Mouse (Mus musculus): ENCODE measurements around the gene Espn. TPM values are rescaled to one million over a fixed set of nuclear protein-coding genes. Genes with fewer than 3 reads are reported as not detected.

Gene Espn
- total and polyA plus RNA-seq, 3 experiments: 2.4 to 3.2 (median 2.5) TPM

DNA sequence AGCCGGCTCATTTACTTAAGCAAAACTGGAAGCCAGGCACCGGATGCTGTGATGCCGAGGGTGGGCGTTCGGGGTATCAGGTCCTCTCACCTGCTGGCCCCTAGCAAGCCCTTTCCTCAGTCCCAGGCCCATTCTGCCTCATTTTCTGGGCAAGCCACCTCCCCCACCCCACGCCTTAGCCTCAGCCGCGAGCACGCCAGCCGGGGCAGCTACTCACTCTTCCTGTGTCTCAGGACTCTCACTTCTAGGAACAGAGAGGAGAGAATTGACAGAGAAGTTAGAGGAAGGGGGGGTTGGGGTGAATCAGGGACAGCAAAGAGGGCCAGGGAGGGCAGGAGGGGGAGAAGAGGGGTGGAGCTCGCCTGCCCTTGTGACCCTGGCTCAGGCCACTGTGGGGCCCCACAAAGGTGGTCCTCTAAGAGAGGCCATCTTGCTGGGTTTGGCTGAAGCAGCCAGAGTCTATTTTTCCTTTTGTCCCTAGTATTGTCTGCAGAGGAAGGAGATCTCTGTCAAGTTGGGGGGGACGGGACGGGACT, 22.7 kb downstream of the Espn start:
- intact Hi-C loops (cut with DNase I): no loop called here
- peaks cover 14% of the 10 kb centered on the region for H3K27me3 ChIP-seq (ENCODE audit: control insufficient read depth, insufficient read depth, low read length)
- H3K9ac ChIP-seq (ENCODE audit: low read depth, low read length): no peak overlapping the region
- DNase-seq: no peak
- no peaks in the 10 kb centered on the region for H3K79me2 ChIP-seq (replicated peaks; ENCODE audit: control insufficient read depth, insufficient read depth, low read length)
- H3K27ac ChIP-seq: no peak overlapping the region
- no peaks in the 10 kb centered on the region for H3K36me3 ChIP-seq (ENCODE audit: control insufficient read depth, insufficient read depth, low read length)
- H3K4me3 ChIP-seq: no peak overlapping the region
- TF ChIP-seq POLR2A (IDR thresholded peaks at IDR 0.05; ENCODE audit: insufficient read depth, low read depth, low read length) (no peak), CTCF (IDR thresholded peaks at IDR 0.05) (no peak), EP300 (IDR thresholded peaks at IDR 0.05; ENCODE audit: insufficient read depth, low read depth, low read length) (no peak)
- WGBS: 71% methylated on average over 13 of the region's 13 CpGs
- peaks cover 2% of the 10 kb centered on the region; the same call in 1 of the 2 replicates for H3K4me1 ChIP-seq (ENCODE audit: control insufficient read depth, insufficient read depth, low read length)

- Histone ChIP-seq H3K4me1 (ENCODE audit: control insufficient read depth, insufficient read depth, low read length) (peaks cover 2% of the 10 kb centered on the region; the same call in 1 of the 2 replicates), H3K79me2 (replicated peaks; ENCODE audit: control insufficient read depth, insufficient read depth, low read length) (no peaks in the 10 kb centered on the region), H3K27ac (no peak overlapping the region), H3K36me3 (ENCODE audit: control insufficient read depth, insufficient read depth, low read length) (no peaks in the 10 kb centered on the region), H3K9ac (ENCODE audit: low read depth, low read length) (no peak overlapping the region), H3K4me3 (no peak overlapping the region), H3K27me3 (ENCODE audit: control insufficient read depth, insufficient read depth, low read length) (peaks cover 14% of the 10 kb centered on the region)
- 79% methylated on average over 5 of the region's 5 CpGs for WGBS
- TF ChIP-seq POLR2A (IDR thresholded peaks at IDR 0.05; ENCODE audit: insufficient read depth, low read depth, low read length): no peak
- TF ChIP-seq EP300 (IDR thresholded peaks at IDR 0.05; ENCODE audit: insufficient read depth, low read depth, low read length): no peak
- TF ChIP-seq CTCF (IDR thresholded peaks at IDR 0.05): no peak
- intact Hi-C loops (cut with DNase I): no loop called here
- no peak for DNase-seq
These were observed 23.4 kb downstream of the Espn start for GRCm38 (mm10) chr4:152128784-152129183.

- Histone ChIP-seq H3K27me3 (ENCODE audit: control insufficient read depth, insufficient read depth, low read length) (peaks cover 13% of the 10 kb centered on the region), H3K27ac (no peak overlapping the region), H3K79me2 (replicated peaks; ENCODE audit: control insufficient read depth, insufficient read depth, low read length) (no peaks in the 10 kb centered on the region), H3K9ac (ENCODE audit: low read depth, low read length) (no peak overlapping the region), H3K36me3 (ENCODE audit: control insufficient read depth, insufficient read depth, low read length) (no peaks in the 10 kb centered on the region), H3K4me3 (no peak overlapping the region), H3K4me1 (ENCODE audit: control insufficient read depth, insufficient read depth, low read length) (peaks cover 2% of the 10 kb centered on the region; the same call in 1 of the 2 replicates)
- DNase-seq: no peak
- 96% methylated on average over 11 of the region's 11 CpGs for WGBS
- TF ChIP-seq EP300 (IDR thresholded peaks at IDR 0.05; ENCODE audit: insufficient read depth, low read depth, low read length) (no peak), CTCF (IDR thresholded peaks at IDR 0.05) (no peak), POLR2A (IDR thresholded peaks at IDR 0.05; ENCODE audit: insufficient read depth, low read depth, low read length) (no peak)
- intact Hi-C loops (cut with DNase I): no loop called here
These were observed 24.3 kb downstream of the Espn start for GRCm38 (mm10) chr4:152127884-152128283.

DNA sequence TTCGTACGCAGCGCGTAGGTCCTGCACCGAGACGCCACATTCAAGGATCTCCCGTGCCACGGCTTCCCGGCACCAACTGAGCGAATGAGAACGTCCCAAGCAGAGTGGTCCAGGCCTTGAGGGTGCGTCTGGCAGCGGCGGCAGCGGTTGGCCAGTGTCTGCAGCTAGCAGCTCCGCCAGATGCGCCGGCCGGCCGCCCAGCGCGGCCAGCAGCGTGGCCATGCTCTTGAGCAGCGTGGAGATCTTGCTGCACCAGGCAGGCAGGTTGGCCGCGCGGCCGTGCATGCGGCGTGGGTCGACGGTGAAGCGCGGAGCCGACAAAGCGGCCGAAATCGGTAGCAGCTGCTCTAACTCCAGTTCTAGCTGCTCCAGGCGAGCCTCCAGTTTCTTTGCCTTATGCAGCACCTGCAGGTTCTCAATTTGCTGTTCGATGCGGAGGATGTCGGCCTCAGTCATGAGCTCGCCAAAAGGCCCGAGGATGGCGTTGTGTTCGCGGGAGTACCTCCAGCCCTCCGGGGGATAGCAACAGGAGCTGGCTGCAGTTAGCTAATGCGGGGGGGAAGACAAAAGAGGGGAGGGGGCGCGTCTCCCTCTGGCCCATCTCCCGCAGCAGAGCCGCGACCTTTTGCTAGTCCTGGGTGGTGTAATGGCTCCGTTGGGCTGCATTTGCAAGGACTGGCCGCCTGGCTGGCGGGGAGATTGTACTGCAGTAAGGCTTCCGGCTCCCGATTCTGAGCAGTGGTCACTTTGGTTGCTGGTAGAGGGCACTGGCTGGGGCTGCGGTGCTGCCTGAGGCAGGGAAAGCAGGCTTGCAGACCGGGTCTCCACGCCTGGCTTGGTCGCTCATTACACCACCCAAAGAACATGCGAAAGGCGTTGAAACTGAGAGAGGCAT, 25.9 kb downstream of the Espn start:
- Histone ChIP-seq H3K9ac (ENCODE audit: low read depth, low read length) (peak overlapping the region; percentile 65), H3K79me2 (replicated peaks; ENCODE audit: control insufficient read depth, insufficient read depth, low read length) (no peaks in the 10 kb centered on the region), H3K27me3 (ENCODE audit: control insufficient read depth, insufficient read depth, low read length) (peaks cover 2% of the 10 kb centered on the region; the same call in 1 of the 2 replicates), H3K27ac (peak overlapping the region; percentile 36), H3K4me1 (ENCODE audit: control insufficient read depth, insufficient read depth, low read length) (peaks cover 2% of the 10 kb centered on the region; the same call in 1 of the 2 replicates), H3K4me3 (peak overlapping the region; percentile 62), H3K36me3 (ENCODE audit: control insufficient read depth, insufficient read depth, low read length) (no peaks in the 10 kb centered on the region)
- peak; percentile 54 to 60 for DNase-seq
- 12% methylated on average over 65 of the region's 65 CpGs for WGBS
- TF ChIP-seq CTCF (IDR thresholded peaks at IDR 0.05): no peak
- no peak for TF ChIP-seq EP300 (IDR thresholded peaks at IDR 0.05; ENCODE audit: insufficient read depth, low read depth, low read length)
- TF ChIP-seq POLR2A (IDR thresholded peaks at IDR 0.05; ENCODE audit: insufficient read depth, low read depth, low read length): no peak
- intact Hi-C loops (cut with DNase I): no loop called here

GRCm38 (mm10) chr4:152125161-152126025, 26.8 kb downstream of the Espn start:
- DNase-seq: peak; percentile 82 to 86
- Histone ChIP-seq H3K36me3 (ENCODE audit: control insufficient read depth, insufficient read depth, low read length) (no peaks in the 10 kb centered on the region), H3K79me2 (replicated peaks; ENCODE audit: control insufficient read depth, insufficient read depth, low read length) (no peaks in the 10 kb centered on the region), H3K4me1 (ENCODE audit: control insufficient read depth, insufficient read depth, low read length) (peaks cover 2% of the 10 kb centered on the region), H3K27ac (peak overlapping the region; percentile 49), H3K4me3 (peak overlapping the region; percentile 62), H3K27me3 (ENCODE audit: control insufficient read depth, insufficient read depth, low read length) (peaks cover 3% of the 10 kb centered on the region; the same call in 1 of the 2 replicates), H3K9ac (ENCODE audit: low read depth, low read length) (peak overlapping the region; percentile 65)
- 8% methylated on average over 56 of the region's 56 CpGs for WGBS
- no peak for TF ChIP-seq CTCF (IDR thresholded peaks at IDR 0.05)
- no peak for TF ChIP-seq POLR2A (IDR thresholded peaks at IDR 0.05; ENCODE audit: insufficient read depth, low read depth, low read length)
- no peak for TF ChIP-seq EP300 (IDR thresholded peaks at IDR 0.05; ENCODE audit: insufficient read depth, low read depth, low read length)
- intact Hi-C loops (cut with DNase I): no loop called here

All from heart, adult 2 months (tissue).